Mouse (Mus musculus): ENCODE data around the gene Gdpd3.
"Not testable (repeated sequence)": the region's sequence is repeated elsewhere in the genome, so short reads cannot be mapped to it uniquely, and the experiment has no call there.

The Gdpd3 gene

DNA sequence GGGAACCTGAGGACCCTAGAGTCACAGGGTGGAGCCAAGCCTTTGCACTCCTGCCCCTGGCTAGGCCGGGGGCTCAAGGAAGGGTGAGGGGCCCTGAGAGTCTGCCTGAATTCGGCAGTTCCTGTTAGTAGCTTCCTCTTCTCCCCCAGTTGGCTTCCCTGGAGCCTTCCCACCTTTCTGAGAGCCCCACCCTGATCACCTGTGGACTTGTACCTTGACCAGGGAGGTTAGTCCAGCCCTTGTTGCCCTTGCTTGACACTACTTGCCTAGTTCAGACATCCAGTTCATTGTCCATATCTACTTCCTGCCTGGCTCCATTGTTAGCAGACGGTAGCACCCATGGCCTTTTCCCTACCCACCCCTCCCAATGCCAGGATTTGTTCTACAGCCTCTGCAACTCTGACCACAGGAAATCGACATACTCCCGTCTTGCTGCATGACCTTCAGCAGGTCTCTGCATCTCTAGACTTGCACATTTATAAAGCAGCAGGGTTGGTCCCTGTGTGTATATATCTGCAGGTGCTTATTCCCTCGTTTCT is 4.5 kb upstream of the Gdpd3 start:
- no peak for DNase-seq

DNA sequence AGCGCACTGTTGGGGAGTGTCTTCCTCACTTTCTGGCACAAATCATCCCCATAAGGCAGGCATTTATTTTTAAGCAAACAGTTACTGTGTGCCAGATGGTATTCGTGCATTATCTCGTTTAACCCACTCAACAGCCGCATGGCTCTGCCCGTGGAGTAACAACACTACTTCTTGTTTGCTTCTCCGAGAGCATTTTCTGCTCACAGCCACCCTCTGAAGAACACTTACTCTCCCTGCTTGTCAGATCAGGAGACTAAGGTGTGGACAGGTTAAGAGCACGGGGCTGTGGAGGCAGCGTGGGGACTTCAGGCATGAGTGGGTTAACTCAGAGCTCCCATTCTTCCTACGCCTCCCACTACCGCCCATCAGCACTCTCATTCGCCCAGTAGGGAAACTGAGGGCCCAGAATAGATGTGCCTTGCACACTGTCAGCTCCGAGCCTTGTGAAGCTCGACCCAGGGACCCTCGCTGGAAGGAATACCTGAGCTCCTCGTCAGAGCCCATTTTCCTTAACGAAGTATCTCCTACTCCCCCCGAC is 3.6 kb upstream of the Gdpd3 start:
- no peak for DNase-seq

DNA sequence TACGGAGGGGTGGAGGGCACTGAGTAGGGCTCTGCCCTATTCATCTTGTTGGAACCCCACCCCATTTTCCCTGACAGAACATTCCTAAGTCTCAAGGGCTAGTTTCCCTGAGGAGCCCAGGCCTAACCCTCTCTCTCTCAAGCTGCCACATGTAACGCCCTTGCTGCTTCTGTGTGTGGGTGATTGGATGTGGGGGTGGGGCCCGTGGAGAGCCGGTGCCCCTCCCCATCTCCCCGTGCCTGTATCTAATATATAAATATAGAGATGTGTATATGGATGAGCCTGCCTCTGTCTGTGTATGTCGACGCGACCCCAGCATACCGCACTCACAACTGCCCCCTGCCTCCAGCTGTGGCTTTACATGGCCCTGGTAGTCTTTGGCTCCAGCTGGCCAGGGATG is 594 bp upstream of the Gdpd3 start:
- DNase-seq, result no peak

DNA sequence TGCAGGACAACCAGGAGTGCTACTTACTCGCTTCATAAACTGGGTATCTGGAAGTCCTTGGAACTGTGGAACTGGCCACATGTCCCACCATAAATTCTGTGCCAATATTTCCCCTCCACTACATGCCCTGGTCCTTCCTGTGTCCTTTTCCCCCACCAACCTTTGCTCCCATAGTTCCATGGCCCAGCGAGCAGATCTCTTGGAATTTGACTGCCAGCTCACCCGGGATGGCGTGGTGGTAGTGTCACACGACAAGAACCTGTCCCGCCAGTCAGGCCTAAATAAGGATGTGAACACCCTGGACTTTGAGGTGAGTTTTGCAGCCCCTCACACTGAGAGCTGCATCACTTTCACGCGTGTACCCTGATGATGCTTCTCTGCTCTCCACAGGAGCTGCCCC is 867 bp downstream of the Gdpd3 start:
- DNase-seq, result no peak

DNA sequence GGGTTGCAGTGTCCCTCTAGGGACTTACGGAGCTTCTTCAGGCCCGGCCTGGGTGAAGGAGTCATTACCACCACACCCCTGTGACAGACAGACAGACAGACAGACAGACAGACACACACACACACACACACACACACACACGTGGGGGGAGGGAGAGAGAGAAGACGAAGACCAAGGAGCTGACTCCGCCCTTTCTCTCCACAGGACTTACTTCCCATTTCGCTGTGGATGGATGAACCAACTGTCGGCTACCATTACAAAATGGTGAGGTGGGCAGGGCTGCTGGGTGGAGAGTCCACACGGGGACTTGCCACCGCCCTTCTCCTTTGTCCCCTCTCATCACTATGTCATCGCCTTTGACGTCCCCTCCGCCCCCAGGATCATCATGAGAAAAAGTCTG is 4.7 kb downstream of the Gdpd3 start:
- no peak for DNase-seq

DNA sequence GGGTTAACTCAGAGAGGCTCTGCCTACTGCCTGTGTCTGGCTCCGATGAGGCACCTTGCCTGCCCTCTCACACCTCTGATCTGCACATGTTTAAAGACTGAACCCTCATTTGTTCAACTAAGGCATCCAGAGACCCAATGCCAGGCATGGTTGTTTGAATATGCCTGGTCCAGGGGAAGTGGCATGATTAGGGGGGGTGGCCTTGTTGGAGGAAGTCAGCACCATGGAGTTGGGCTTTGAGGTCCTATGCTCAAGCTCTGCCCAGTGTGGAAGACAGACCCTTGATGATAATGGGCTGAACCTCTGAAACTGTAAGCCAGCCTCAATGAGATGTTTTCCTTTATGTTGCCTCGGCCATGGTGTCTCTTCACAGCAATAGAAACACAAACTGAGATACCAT is 7.2 kb downstream of the Gdpd3 start:
- DNase-seq, result no peak

DNA sequence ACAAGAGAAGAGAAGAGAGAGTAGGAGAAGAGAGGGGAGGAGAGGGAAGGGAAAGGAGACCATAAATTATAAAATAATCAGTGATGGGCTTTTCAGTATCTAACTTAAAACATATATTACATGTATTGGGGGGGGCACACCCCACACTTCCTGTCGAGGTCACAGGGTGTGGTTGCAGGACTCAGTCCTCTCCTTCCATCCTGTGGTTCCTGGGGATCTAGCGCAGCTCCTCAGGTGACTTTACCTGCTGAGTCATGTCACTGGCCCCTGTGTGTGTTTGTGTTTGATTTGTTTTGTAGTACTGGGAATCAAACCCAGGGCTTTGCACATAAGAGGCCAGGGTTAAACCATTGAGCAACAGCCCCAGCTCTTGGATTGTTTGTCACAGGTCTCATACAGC is 8.3 kb downstream of the Gdpd3 start:
- DNase-seq, result no peak

DNA sequence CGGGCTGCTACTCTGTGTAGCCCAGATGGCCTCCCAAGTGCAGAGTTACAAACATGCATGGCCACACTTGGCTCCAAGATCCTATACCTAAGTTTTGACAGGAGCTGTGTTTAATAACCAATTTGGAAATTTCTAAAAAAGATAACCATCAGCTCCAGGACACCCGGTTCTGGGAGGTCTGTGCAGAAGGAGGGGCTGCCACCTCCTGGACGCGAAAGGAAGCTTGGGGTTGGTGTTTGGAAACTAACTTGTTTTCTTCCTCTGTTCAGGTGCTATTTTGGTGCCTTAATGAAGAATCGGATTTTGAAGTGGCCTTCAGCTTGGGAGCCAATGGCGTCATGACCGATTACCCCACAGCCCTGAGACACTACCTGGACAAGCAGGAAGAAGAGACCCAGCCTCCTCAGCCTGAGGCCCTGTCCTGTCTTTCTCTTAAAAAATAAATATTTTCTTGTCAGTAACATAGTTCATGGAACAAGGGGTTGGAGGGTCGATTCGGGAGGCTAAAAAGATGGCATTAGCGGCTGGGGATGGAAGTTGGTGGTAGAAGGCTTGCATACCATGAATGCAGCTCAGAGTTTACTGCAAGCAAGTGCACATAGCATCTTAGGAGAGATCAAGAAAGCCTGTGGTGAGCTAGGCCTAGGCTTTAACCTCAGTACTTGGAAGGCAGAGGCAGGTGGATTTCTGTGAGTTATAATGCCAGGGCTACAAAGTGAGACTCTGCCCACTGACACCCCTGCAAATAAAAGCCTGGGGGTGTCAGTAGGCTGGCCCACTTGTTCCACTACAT is 9.2 kb downstream of the Gdpd3 start:
- DNase-seq, result peak; percentile 52

DNA sequence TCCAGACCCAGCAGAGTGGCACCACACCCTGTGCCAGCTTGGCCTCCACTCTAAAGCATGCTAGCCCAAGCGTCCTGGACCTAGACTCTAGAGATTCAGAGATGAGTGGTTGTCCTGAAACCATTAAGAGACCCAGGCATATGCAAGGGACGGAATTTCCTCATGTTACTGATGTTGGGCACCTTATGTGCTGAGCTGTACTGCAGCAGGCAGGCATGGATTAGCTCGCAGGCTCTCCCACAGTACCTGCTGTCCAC is 9.8 kb downstream of the Gdpd3 start:
- no peak for DNase-seq

DNA sequence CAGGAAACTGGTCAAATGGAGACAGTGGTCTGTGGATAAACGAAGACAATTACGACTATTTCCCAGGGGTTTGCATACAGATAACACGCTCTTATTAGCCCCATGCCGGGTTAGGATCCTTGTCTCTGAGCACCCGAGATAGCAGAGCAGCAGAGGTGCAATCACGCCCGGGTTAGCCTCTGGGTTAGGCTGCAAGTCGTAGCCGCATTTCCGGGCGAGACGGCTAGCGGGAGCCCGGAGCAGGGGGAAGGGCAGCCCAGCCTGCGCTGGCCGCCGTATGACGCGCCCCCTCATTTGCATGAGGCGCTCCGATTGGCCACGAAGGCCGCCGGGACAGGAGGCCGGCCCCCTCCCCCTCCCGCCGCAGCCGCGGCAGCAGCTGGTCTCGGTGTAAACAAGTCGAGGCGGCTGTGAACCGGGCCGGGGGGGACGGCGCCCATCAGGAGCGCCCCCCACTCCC is 10.5 kb downstream of the Gdpd3 start, which contains the start of gene Ypel3:
TSS of gene Ypel3 (plus strand) at position 358 of the 460 bp plus-strand sequence.
- DNase-seq, result peak; percentile 98

DNA sequence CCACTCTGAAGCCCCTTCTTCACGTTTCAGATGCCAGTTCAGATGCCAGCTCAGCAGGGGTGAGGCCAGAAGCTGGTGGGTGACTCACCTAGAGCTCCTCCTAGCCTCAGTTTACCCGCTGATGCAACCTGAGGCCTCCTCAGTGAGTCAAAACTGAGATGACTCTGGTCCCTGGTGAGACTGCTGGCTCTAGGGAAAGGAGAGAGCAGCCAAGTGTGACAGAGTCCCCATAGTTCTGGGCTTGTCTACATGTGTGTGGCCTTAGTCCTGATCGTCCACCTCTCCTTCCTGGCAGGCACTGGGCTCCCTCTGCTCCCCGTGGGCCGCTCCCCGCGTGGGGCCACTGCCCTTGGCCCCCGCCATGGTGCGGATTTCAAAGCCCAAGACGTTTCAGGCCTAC is 11.3 kb downstream of the Gdpd3 start:
- peak; percentile 38 for DNase-seq

DNA sequence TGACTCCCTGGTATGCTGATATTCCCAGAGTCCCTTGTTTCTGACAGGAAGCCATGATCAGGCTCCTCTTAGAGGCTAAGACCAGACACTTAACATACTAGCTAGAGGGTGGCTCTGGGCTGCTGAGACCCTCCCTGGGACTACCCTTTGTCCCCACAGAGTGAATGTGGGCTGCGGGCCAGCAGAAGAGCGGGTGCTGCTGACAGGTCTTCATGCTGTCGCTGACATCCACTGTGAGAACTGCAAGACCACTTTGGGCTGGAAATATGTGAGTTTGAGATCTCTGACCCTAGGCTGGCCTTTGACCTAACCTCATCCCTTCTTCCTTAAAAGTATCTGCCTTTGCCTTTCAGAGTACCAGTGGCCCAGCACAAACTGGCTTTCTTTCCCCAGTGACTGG is 12.0 kb downstream of the Gdpd3 start:
- no peak for DNase-seq

DNA sequence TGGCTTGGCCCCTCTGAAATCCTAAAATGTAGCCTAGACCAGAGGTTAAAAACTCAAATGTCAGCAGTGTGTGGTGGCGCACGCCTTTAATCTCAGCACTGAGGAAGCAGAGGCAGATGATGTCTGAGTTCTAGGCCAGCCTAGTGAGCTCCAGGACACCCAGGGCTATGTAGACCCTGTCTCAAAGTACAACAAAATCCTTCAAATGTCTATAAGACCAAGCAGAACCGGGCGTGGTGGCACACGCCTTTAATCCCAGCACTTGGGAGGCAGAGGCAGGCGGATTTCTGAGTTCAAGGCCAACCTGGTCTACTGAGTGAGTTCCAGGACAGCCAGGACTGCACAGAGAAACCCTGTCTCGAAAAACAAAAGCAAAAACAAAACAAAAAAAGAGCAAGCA is 13.0 kb downstream of the Gdpd3 start:
- not testable (repeated sequence) for DNase-seq

DNA sequence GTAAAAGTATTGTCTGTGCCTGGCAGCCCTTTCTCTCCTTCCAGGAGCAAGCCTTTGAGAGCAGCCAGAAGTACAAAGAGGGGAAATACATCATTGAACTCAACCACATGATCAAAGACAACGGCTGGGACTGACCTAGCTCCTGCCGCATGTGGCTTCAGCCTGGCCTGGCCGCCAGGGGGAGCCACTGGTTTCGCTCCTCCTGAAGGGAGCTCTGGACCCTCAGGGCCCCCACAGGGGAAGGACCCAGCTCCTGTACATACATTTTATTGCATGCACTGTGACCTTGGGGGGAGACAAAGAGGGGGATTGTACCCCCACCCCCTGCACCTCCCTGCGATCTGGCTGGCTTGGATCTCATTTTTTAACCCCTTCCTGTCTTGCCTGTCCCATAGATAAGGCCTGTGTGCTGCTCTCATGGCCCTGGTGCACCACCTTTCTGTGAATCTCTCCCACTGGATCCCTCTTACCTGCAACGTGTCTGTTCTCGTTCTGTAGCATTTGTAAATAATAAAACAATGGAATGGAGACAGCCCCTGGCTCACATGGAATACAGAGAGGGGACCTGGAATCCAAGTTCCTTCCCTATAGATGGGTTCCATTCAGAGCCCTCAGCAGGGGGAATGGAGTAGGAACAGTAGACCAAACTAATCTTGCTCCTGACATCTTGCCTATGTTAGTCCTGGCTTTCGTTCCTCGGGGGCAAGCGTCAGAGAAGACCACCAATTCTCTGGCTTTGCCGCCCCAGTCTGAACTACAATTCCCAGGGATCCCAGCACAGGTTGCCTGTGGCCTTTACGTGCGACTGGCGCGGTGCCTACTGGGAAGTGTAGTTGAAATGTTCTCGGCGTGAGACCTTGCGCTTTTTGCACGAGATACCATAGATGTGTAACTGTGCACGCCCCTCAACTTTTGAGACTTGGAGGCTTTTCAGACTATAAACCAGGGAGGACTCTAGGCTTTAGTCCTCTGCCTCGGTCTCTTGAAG is 14.1 kb downstream of the Gdpd3 start:
- peak; percentile 93 for DNase-seq

DNA sequence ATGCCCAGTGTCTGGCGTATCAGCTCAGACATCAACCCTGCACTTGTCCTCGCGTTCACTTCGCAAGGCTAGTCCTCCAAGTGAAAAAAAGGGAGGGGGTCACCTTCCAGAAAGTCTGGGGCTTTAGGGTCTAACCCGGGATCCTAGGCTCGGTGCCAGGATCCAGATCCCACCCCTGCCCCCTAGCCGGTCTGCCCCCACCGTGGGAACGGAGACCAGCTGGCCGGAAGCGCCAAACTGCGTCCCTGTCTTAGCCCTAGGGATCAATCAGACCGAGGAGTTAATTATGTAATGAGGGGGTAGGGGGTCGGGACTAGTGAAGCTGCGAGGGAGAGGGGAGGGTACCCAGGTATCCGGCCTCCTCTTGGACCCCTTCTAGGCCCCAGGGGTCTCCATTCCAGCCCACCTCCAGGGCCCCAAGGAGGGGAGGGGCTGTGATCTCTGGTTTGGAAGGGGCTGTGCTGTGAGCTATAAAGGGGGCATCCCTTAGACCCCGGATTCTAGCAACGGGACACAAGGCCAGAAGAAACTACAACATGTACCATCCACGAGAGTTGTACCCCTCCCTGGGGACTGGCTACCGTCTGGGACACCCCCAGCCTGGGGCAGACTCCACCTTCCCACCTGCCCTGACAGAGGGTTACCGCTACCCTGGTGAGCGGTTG is 15.0 kb downstream of the Gdpd3 start, which contains the start of gene Tbx6:
TSS of gene Tbx6 (plus strand) at position 513 of the 665 bp plus-strand sequence.
- DNase-seq, result peak; percentile 37

DNA sequence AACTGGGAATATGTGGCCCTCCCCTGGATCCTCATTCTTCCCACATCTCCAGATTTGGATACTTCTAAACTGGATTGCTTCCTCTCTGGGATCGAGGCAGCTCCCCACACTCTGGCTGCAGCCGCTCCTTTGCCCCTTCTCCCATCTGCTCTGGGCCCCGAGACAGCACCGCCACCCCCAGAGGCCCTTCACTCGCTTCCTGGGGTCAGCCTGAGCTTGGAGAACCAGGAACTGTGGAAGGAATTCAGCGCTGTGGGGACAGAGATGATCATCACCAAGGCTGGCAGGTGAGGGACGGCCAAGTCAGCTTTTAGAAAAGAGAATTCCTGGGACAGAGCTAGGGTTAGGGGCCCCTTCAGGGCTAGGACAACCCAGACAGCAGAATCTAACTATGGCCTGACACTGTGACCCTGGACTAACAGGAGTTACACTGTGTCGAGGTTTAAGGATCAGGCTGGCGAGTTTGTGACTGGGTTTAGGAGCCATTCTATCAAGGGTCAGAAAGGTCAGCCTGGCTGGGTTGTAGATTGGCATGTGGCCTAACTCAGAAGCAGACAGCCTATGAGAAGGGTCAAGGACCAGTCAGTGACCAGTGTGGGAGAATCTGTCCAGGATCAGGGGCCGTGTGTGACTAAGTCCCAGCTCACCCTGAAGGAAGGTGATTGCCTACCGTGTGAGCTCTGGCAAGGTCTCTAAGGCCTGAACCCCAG is 15.7 kb downstream of the Gdpd3 start:
- DNase-seq, result no peak

DNA sequence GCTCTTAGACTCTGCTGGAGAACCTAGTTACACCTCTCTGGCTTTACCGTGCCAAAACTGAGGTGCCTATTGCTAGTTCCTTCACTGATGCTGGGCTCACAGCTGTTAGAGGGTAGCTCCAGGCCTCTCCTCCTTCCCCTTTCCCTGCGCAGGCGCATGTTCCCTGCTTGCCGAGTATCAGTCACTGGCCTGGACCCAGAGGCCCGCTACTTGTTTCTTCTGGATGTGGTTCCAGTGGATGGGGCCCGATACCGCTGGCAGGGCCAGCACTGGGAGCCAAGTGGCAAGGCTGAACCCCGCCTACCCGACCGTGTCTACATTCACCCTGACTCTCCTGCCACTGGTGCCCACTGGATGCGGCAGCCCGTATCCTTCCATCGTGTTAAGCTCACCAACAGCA is 16.6 kb downstream of the Gdpd3 start:
- DNase-seq, result no peak

DNA sequence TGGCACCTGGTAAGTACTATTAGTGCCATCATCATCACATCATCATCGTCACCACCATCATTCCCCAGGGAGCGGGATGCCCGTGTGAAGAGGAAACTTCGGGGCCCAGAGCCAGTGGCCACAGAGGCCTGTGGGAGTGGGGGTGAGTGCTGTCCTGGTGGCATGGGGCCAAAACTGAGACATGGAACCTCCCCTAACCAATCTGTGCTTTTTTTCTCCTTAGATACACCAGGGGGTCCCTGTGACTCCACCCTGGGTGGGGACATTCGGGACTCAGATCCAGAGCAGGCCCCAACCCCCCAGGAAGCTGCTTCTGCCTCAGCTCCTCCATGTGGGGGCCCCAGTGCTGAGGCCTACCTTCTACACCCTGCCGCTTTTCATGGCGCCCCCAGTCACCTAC is 18.3 kb downstream of the Gdpd3 start:
- no peak for DNase-seq

DNA sequence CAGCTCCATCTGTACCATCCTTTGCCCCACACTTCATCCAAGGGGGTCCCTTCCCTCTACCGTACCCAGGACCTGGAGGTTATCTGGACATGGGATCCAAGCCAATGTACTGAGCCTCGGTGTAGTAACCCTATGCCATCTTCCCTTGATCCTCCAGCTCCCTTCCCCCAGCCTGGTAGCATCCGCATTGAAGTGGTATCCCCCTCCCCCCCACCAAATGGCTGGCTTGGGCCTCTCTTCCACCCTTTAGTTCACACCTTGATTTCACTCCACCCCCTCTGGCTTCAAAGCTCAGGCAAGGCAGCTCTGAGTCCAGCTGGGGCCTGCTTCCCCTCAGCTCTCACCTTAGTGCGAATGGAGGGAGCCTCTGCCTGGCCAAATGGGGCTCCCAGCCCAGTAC is 18.9 kb downstream of the Gdpd3 start:
- no peak for DNase-seq

DNA sequence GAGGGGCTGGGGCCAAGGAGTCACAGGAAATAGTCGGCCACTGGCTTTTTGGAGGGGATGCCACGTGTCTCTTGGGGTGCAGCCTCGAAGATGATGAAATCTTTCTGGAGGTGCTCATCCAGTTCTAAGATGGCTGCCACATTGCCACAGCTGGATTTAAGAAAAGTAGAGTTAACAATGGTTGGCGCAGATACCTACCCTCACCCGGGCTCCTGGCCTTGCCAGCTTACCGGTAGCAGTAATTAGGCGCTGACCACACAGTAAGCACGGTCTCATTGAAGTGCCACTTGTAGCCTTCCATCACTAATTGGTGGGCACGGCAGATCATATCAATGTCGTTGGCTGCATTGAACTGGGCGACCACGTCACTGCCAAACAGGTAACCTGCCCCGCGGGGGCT is 20.0 kb downstream of the Gdpd3 start:
- DNase-seq, result no peak

DNA sequence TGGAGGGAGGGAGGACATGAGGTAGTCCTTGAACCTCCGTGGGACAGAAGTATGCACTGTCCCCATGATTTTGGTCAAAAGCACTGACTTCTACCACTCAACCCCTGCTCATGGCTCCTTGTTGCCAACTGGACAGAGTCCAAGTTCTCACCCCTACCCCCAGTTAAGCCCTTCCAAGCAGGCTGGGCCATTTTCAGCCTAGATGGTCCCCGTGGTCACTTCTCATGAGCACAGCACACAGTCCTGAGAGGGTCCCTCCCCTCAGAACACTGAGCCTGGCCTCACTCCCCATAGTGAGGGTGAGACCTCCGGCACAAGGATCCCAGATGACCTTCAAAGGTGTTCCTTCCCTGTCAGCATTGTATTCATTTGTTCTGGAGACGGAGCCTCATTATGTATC is 23.0 kb downstream of the Gdpd3 start:
- no peak for DNase-seq

Data from thymus, postnatal 14 days (tissue).